Mouse (Mus musculus) 3T3-L1 (cell line): ENCODE measurements around the gene Mylk.
A peak's percentile ranks its signal among the peaks of the same experiment; 100 is the strongest.

Experiments
- DNase-seq: peaks from one replicate; pipeline ENCODE4 v3.0.0-alpha.2; 2015; ENCODE audit warnings: low read depth, low spot score

Gene Mylk

DNA sequence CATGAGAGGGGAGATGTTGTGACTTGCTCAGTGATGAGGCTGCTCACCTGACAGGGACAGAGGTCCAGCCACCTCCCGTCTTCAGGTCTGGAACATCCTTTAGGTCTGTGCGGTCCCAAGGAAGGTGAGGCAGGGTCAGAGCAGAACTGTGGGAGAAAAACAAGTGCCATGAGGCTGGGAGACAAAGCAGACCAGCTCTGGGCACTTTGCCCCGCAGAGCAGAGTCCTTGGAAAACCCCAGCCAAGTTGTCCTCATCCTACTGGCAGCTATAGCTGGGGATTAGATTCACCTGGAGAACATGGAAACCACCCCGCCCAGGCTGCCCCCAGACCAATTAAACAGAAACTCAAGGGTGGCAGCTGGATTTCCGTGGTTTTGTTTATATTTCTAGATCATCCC, 195.4 kb downstream of the Mylk start:
- DNase-seq, result no peak

DNA sequence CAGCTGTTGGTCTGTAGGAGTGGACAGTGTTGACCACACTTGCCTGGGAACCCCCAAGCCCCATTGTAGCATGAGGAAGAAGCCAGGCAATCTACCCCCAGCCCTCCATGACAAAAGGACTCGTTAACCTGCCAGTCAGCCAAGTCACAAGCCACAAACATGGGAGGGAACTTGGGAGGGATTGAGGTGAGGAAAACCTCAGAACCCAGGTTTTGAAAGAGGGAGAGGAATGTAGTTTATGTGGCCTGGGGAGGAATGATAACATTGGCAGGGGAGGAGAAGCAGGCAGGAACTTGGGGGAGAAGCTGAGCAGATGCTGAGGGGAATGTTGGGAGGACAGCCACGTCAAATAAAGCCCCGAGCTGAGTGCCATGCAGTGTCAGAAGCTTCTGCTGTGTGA, 196.9 kb downstream of the Mylk start:
- no peak for DNase-seq

DNA sequence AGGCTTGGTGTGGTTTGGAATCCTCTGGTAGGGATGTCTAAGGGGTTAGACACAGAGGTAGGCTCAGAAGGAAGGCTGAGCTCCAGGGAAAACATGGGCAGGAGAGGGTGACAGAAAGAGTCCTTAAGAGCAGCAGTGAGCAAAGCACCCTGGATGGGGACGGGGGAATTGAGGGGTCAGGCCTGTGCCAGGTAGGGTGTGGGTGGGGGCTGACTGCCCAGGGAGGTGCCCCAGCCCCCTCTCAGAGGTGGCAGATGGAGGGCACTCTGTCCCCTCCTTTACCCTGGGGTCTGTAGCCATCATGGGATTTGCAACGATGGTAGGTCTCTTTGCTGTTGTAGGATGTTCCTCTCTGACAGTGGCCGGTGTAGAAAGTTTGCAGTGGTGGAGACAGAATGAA, 201.3 kb downstream of the Mylk start:
- no peak for DNase-seq

DNA sequence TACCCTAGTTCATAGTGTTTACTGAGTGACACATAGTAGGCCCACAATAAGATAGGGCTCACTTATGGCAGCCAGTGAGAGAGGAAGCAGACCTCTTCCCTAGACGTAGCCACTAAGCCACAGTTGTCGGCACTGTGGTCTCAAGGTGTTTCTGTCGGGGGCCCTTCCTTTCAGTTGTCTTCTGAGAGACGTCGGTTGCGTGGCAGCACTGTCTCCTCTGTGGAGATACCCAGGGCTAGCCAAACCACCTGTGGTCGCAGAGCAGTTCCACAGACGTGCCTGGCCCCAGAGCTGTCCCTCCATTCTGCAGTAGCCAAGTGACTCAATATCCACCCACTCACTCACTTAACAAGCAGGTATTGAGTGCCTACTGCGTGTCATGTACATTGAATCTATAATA, 205.9 kb downstream of the Mylk start:
- no peak for DNase-seq

DNA sequence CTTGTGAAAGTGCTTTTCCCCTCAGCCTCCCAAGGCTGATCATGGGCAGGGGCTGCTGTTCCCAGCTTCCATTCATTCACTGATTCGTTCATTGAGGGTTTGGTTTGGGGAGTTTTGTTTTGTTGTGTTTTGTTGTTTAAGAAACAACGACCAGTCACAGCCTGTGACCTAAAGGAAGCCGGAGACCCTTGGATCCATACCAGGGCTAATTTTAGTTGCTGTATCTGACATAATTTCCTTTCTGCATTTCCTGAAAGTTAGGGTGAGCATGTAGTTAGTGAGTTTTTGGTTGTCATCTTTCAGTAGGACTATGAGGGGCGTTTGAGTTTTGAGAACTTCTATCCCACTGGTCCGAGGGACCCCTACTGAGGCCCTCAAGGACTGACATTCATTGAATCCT, 207.2 kb downstream of the Mylk start:
- no peak for DNase-seq

DNA sequence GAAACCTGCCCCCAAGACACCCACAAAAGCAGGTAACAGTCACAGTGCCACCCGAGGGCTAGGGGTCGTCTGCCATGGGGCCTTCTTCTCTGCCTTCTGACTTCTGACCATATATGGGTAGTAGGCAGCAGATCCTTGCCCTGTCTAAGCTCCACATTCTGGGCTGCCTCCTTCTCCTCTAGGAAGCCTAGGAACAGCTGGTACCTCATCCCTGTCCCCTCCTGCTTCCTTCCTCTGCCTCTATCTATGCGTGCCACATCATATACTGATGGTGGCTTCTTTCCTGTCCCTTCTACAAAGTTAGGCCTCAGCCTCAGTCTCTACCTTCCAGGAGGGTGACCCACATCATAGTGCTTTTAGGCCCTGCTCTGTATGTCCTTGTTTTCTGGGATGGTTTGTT, 207.8 kb downstream of the Mylk start:
- no peak for DNase-seq

DNA sequence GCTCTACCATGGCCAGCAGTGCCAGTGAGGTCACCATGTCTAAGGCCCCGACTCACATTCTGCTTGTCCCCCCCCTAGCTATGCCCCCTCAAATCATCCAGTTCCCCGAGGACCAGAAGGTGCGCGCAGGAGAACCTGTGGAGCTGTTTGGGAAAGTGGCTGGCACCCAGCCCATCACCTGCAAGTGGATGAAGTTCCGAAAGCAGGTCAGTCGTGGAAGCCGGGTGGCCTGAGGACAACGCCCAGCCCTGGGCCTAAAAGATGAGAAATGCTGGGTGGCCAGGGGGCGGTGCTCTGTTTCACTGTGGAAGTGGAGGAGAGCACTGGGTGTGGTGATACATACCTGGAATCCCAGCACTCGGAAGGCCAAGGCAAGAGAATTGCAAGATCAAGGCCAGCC, 208.5 kb downstream of the Mylk start:
- no peak for DNase-seq

DNA sequence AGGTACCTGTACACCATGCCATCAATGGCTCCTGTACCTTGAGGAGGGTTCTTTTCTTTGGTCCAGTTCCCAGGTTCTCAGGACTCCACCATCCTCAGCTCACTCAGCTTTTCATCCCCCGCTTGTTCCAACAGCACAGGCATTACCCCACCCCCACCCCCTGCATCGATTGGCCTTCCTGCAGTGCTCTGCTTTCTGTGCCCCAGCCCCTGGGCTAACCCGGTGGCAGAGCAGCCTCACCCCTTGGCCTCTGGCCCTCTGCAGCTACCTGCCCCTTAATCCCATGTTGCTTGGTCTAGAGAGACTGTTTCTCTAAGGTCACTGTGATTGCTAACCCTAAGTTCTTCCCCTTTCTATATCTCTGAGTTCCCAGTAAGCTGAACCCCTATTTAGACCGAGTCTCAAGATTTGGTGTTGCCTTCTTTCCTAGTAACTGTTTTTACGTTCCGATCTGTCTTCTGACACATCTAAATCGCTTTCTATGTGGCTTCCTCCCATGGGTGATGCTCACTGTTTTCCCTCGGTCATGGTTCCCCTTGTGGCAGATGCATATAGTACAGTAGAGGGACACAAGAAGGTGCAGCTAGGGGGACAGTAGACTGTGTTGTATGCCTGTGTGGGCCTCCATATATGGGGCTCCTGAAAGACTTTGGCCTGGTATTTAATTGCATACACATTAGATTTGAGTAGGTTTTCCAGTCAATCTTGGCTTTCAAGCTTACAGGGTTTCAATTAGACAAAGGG, 212.6 kb downstream of the Mylk start:
- DNase-seq, result peak; percentile 48

DNA sequence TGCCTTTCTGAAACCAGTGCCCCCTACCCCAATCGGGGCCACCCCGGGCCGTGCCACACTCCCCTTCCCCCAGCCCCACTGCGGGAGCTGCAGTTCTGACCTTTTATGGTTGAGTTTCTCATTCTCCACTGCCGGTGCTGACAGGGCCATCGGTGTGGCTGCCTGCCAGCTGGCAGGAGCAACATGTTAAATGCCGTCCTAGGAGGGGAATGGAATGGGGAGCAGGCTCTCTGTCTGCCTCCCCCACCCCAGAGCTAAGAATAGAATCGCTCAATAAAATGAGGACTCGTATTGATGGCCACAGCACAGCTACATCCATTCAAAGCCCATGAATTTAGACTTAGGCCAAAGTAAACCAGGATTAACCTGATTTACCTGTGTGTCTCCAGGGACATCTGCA, 213.7 kb downstream of the Mylk start:
- DNase-seq, result peak; percentile 88

DNA sequence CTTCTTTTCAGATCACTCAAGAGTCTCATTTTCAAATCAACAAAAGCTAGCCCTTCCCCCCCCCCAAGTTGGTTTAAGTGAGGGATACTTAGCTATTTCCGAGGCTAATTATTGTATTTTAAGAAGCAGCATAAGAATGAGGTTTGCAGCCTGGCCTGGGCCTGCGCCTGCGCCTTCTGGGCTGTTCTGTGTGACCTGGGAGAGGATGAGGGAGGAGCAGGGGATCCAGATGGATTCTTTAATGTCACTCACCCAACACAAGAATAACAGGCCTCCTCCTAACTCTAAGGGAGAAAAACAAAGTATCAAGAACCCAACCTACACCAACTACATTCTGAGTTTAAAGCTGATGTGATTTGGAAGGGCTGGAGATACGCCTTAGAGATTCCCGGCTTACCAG, 214.3 kb downstream of the Mylk start:
- no peak for DNase-seq

DNA sequence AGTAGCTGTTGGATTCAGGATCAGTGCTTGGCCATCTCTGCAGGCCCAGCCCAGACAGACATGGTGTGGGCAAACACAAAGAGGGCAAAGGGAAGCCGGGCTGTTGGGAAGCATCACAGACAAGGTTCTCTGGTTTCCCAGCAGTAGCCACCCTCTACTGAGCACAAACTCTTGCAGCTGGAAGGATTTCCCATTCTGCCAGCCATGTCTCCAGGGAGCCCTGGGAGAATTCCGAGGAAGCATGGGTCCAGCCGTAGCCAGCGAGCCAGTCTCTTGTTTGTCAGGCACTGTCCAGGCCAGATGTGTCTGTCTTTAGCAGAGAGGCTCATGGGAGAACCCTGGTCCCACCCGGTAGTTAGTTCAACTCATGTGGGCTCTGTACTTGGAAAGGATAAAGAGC, 215.2 kb downstream of the Mylk start:
- DNase-seq, result no peak

DNA sequence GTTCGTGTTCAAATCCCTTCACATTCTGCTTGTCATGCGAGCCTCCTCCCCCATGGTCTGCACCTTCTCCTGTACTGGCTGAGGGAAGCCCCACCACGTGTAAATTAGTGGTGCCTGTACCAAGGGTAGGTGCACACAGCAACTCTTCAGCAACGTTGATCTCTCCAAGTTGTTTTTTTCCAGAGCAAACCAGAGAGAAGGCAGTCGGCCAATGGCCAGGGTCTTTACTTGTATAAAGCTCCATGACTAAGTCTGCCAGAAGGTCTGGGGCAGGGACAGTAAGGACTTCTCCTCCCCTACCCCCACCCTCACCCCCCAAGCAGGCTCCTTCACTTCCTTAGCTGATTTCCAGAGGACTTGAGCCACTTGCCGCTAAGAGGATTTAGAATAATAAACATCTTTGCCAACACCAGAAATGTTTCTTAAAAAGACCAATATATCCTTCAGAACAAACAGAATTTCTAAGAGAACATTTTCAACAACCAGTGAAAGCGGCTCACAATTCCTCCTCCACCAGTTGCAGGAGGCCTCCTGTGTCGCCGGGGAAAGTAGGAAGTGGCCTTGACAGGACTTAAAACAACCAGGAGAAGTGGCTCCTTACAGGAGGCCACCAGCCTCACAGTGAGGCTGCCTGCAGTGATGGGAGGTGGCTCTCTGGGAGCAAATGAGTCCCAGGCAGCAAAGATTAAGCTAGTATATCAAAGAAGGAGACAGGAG, 216.0 kb downstream of the Mylk start:
- DNase-seq, result no peak

DNA sequence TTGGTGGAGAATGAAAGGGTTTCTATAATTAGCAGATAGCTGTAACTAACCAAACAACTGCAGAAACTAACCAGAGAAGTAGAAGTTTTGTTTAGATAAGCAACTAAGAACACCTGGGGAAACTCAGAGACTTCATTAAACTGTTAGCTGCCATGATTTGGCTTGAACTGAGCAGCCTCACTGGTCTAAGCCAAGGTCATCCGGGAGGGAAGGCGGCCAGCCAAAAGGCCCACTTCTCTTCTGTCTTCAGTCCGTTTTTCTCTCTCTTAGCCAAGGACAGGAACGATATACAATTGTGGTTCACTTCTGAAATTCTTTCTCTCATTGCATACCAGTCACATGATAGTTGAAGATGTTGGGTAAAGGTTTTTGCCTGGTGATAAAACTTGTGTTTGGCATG, 217.3 kb downstream of the Mylk start:
- peak; percentile 43 for DNase-seq

DNA sequence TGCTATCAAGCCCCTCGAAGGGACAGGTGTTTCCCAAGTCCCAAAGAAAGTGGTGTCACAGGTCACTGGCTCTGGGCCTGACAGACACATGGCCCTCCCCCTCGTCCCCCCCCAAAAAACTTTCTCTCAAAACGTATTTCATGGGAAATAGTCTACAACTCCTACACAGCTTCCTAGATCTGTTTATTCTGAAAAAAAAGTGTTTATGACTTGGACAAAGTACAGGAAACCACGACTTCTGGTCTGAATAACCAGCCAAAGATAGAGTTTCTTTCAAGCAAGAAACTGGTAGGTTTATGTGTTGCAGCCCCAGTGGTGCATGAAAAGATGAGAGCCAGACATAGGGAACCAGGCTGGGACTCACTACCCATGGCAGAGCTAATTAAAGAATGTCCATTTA, 218.0 kb downstream of the Mylk start:
- no peak for DNase-seq

DNA sequence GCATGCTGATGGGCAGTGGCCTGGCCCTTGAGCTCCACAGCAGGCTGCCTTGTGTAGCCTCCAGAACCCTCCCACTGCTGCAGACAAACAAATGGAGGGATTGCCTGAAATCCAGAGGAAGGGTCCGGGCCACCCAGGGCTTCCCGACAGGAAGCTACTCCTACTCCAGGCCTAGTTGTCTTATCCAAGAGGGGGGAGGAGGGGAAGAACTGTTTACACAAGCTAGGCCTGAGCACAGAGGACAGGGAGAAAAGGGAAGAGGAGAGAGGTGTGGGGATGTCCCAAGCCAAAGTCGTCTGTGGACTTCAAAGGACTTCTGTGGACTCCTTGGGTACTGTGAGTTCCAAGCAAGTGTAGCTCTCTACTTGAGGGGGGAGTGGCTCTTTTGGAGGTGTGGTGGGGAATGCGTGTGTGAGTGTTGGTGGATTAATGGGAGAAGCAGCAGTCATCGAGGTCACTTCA, 221.6 kb downstream of the Mylk start:
- no peak for DNase-seq

DNA sequence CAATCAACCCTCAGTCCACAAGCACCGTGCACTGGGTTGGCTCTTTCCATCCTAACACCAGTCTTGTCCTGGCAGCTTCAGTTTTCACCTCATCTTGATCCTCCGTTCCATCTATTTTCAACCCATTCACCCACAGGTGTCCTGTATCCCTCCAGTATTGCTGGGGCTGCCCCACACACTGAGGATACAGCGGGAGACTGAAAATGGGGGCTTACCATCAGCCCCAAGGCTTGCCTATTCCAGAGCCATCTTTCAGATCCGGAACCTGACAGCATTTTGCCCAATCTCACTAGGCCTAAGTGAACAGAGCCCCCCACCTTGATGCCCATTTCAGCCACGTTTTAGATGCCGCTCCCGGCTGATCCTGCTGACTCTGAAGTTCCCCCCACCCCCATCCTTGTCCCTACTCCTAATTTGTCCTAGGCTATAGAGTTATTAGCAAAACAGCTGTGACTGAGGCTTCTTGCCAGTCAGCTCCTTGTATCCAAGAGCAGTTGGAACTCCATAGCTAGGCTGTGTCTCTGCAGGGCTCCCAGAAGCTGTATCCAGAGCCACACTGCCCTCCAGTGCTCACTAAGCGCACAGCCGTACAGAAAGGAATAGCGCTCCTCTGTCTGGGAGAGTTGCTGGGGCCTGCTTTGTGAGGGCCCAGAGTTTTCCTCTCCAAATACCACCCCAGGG, 222.2 kb downstream of the Mylk start:
- DNase-seq, result peak; percentile 90

DNA sequence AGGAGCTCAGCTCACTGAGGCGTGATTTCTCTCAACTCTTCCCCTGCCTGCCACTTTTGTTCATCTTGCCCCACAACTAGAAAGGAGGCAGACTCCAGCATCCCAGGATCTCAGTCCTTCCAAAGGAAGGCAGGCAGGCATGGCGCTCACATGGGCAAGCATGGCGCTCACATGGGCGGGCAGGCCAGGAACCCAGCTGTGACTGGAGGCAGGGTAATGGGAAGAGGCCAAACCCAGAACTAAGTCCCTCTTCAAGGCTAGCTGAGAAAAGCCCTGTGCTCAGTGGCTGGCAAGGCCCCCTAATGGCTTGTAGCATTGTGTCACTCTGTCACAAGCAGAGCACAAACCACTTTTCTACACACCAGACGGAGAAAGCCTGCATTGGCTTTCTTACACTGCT, 223.2 kb downstream of the Mylk start:
- DNase-seq, result no peak

DNA sequence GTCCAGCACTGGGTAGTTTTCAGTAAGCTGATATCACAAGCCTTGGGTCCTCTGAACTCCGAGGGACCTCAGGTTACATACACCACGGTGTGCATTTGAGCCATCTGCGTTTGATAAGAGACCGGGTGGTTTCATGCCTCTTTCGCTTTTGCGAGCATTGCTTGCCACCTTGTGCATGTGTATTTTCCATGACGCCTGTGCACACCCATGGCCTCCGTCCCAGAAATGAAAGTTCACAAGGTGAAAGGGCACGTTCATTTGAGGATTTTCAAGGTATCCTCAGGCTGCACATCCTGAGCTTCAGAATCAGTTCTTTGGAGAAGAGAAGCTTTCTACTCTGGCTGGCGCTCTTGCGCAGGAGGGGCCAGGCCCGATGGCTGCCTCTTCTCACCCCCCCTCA, 227.5 kb downstream of the Mylk start:
- DNase-seq, result no peak

DNA sequence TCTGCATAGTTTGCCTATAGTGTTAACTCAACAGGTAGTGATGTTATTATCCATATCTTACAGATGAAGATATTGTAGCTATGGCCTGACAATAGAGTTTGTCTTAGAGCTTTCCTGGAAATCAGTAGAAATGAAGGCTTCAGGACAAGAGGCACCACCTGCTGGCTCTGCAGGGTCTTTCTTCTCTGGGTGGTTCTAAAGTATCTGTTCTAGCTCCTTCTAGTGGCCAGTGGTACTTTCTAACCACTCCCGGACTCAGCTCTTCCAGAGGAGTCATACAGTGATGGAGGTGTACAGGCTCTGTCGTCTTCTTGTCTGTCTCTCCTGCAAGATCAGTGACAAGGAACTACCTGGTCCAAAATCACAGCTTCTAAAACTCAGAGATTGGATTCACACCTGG, 230.5 kb downstream of the Mylk start:
- DNase-seq, result peak; percentile 67

DNA sequence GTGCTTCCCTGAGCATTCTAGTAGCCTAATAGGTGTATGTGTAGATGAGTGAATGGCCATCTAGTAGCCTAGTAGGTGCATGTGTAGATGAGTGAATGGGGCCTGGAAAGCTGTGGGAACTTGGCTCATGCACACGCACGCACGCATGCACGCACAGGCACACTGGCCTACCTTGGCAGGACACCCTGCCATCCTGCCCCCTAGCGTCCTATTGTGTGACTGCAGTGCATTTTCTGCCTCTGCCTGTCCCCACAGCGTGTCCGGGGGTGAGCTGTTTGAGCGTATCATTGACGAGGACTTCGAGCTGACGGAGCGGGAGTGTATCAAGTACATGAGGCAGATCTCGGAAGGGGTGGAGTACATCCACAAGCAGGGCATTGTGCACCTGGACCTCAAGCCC, 231.6 kb downstream of the Mylk start:
- no peak for DNase-seq

DNA sequence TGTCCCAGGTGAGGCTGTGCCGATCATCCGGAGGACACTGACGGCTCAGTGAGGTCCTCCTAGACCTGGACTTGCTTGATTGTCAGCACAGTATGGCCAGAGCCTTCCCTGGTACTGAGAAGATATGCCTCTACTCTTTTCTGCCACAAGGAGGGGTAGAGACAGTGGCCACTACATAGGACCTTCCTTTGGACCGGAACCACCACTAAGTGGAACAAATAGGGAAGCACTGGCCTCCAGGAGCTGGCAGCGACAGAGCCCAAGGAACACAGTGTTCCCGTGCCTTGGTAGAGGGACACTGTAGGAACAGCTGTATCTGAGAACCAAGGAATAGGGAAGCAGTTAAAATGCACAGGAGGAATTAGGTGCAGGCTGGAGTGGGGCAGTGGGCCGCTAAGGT, 233.0 kb downstream of the Mylk start:
- DNase-seq, result no peak

DNA sequence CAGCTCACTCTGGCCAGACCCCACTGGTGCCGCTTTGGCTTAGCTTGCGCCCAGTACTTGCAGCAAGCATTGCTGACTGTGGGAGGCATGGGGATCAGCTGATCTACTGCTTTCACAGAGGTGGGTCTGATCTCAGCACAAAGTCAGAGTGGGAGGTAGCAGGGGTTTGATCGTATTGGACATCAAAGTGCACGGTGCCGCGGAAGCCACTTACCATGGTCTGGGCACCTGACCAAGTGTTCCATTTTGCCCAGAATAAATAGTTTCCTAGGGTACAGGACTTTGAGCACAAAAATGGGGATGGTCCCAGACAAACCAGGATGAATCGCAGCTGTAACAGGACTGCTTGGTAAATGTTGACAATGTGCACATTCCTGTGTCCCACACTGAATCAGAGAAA, 236.0 kb downstream of the Mylk start:
- no peak for DNase-seq
